Mouse (Mus musculus): ENCODE results near the gene Unc13d.
A peak's percentile ranks its signal among the peaks of the same experiment; 100 is the strongest.
"Not testable (repeated sequence)": the region's sequence is repeated elsewhere in the genome, so short reads cannot be mapped to it uniquely, and the experiment has no call there.

The Unc13d gene

DNA sequence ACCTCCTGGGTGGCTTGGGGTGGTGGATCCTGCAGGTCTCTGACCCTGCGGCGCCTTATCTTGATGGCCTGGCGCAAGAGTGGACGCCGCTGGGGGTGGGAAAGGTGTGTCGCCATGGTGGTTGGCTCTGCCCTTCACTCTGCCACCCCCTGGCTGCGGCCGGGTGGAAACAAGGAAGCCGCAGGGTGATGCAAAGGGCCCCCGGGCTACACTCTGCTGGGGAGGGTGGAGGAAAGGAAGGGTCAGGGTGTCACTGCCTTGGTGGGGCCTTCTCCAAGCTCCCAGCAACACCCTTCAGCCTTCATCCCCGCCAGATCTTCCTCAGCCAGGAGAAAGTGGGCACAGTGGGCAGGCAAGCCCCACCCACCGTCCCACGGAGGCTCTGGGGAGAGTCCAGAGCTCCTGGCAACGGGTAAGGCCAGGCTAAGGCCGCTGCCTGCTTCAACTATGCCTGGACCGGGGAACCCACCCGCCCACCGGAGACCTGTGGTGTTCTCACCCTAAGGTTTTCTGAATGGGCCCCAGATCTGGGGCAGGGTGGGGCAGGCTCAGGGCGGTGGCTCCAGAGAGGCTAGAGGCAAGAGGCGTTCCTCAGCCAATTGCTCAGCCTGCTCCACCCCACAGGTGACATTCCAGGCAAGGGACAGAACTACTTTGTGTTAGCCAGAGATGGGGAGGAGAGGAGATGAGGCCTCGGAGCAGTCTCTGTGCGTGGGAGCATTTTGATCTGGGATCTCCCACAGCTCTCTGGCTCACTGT lies at the start of gene Unc13d:
TSS of gene Unc13d (minus strand) at position 516 of the 759 bp plus-strand sequence.
- no peak for DNase-seq (ENCODE audit: low spot score in 2 of 2)

DNA sequence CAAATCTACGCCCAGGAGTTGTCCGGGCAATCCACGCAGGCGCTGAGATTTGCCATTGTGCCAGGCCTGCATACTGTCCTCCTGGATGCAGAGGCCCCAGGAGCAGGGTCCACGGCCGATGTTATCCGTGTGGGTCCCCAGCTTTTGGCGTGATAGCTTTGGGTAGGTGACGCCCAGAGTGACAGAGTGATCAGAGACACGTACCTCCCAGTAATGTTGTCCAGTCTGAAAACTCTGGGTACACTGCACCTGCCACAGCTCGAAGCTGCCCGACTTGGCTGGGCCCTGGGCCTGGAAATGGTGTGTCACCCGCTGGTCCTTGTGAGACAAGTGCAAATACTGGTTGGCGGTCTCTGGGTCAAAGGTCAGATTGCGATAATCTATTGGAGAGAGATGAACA lies 48.5 kb upstream of the Unc13d start:
- DNase-seq (ENCODE audit: low spot score in 2 of 2) = no peak

DNA sequence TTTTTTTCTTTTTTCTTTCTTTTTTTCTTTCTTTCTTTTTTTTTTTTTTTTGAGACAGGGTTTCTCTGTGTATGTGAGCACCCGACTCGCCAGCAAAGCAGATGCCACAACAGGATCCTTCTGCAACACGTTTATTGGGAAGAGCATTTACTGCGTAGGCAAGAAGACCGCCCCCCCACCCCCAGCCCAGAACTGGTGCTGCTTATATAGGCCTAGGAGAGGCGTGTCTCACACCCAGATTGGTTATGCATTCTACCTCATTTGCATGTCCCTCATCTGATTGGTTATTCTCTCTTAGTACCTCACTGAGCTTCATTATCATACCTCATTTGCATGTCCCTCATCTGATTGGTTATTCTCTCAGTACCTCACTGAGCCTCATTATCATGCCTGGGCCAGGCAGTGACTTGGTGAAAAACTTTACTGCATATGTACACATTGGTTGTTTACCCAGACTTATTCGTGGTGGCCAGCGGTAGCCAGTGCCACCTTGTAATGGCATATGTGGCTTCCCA lies 44.0 kb upstream of the Unc13d start:
- DNase-seq (ENCODE audit: low spot score in 2 of 2) = not testable (repeated sequence)

DNA sequence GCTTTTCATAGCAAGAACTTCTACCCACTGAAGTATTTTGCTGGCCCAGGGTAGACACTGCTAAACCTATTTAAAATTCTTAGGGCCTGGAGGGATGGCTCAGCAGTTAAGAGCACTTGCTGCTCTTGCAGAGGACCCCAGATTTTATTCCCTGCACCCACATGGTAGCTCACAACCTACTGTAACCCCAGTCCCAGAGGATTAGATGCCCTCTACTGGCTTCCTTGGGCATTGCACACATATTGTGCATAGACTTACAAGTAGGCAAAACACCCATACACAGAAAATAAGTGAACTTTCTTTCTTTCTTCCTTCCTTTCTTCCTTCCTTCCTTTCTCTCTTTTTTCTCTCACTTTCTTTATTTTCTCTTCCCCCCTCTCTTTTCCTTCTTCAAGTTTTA lies 40.1 kb upstream of the Unc13d start:
- no peak for DNase-seq (ENCODE audit: low spot score in 2 of 2)

DNA sequence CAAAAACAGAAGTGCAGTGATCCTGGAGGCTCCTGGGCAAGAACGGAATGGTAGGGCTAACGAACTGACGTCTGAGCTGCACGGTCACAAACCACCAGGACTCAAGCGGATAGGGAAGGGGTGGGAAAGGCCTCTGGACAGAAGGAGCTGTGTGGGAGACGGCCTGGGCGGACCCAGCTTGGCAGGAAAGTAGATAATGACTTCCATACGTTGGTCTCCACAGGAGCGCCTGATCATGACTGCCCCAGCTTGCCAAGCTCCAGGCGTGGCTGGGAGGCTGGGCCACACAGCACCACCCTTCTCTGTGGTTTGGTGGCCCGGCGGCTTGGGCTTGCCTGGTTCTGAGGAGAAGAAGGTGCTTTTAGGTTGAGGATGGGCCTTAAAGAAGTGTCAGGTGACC lies 39.5 kb upstream of the Unc13d start:
- no peak for DNase-seq (ENCODE audit: low spot score in 2 of 2)

DNA sequence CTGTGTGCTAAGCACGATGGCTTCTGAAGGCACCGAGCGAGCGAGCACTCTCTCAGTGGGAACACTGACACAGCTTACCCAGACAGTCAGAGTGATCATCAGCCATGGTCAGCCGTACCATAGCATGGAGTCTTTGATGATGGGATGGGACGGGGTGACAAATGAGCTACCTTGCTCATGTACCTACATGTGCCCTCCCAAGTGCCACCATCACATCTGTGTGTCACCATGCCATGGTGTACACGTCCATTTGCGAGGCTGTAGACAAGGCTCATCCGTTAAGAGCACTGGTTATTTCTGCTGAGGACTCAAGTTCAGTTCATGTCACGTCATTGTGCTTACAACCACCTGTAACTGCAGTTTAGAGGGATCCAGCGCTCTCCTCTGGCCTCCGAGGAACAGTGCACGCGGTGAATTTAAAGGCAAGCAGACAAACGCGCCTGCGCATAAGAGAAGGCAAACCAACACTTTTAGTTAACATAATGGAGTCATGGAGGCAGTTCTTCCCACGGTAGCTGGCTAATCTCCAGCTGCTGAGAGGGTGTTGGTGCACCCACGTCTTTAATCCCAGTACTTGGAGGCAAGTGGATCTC lies 33.9 kb upstream of the Unc13d start:
- DNase-seq (ENCODE audit: low spot score in 2 of 2) = no peak

DNA sequence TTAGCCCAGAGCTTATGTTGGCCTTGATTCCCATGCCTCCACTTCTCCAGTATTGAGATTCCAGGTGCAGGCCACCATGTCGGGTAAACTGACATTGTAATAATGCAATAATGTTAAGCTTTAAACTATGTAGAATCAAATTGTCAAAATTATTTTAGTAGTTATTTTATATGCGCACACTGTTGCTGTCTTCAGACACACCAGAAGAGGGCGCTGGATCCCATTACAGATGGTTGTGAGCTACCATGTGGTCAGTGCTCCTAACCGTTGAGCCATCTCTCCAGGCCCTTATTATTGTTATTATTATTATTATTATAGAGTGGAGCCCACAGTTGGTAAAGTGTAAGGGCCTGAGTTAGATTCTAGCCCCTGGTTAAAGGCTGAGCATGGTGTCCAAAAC lies 33.3 kb upstream of the Unc13d start:
- DNase-seq (ENCODE audit: low spot score in 2 of 2) = no peak

DNA sequence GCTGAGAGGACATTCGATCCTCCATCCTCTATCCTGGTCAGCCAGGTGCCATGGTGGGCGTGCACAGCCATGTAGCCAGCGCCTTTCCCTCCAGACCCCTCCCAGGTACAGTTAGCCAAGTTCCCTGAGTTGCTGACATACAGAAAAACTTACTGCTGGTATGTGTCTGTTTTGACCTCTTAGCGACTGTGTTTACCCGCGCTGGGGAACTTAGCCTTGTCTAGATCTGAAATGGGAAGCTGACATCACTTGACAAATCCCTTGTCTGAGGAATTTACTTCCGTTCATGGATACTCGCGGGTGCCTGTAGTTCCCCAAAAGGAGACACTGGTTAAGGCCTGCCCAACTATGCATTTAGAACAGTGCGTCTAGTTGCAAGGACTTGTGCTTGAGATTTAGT lies 32.8 kb upstream of the Unc13d start:
- no peak for DNase-seq (ENCODE audit: low spot score in 2 of 2)

DNA sequence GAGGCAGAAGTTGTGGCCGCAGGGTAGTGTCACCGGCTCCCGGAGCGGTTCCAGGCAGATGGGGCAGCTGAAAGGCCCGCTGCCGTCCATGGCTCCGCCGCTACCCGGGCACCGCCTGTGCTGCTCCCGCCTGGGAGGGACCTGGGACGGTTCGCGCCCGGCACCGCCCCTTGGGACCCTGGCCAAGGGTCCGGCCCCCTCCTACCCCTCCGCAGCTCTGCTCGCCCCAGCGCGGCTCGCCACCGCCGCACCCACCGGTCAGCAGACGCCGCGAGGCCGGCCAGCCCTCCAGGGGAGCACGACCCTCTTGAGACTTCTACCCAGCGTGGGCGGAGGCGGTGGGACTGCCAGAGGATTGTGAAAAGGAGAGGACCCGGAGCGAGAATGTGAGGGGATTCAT lies 32.4 kb upstream of the Unc13d start:
- DNase-seq (ENCODE audit: low spot score in 2 of 2) = no peak

DNA sequence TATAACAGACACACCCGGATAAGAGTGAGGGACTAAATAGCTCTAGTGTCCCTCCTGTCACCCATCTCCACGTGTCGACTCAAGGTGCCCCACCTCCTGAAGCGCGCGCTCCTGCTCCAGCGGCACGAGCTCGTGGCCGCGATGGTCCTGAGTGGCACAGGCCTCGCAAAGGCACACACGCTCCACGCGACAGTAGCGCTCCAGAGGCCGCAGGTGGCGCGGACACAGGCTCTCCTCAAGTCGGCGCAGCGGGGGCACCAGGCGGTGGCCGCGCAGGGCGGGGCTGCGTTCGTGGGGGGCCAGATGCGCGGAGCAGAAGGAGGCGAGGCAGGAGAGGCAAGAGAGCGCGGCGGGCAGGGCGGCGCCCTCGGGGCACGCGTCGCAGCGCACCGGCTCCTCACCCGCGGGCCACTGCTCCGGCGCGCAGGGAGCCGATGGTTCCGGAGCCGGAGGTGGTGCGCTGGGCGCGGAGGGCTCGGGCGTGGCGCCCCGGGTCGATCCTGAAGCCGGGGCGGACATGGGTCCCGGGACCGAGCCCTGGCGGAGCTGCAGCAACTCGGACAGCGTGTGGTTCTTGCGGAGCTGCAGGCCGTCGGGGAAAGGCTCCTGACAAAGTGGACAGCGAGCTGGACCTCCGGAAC lies 31.8 kb upstream of the Unc13d start:
- no peak for DNase-seq (ENCODE audit: low spot score in 2 of 2)

DNA sequence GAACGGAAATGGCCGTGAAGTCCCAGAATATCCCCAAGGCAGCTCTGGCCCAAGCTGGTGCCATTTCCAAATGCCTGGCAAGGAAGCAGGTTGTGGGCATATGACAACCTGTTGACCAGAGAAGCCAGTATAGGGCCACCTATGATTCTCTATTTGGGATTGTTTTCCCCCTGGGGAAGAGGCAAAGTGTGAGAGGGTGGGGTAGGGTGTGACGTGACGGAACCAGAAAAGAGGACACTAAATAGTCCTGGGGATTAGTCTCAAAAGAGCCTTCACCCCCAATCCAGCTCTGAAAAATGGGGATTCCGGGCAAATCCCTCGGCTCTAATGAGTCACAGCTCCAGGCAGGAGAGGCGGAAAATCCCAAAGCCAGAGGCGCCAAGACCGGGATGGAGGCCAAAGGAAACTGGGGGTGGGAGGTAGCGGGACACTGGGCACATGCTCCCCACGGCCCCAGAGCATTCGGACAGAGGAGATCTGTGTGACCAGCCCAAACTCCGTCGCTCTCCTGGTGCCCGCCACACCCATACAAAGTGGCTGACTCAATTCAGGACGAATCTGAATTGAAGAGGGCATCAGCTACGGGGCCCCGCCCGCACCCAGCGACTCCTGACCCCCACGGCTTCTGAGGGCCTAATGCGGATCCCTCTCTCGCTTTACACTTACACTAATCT lies 30.8 kb upstream of the Unc13d start:
- DNase-seq (ENCODE audit: low spot score in 2 of 2) = peak; percentile 43 to 46

DNA sequence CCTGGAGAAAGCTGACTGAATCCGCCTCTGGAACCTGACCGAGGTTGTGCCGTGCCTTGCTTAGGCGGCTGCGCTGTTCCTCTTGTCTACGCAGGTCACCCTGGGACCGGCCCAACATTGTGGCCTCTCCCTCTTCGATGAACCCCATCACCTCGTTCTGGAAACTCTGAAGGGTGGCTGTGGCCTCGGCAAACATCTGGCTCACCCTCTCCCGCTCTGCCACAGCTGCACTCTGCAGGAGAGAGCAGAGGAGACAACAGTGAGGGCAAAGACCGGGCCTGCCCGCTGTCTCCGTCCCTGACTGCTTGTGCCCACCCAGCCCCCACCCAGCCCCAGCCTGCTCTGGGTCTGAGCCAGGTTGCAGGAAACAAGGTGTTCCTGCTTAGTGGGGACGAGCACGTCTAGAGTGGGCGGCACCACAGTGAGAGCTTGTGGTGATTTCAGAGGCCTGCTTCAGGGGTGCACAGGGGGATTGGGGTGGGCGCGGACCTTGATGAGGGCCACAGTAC lies 30.1 kb upstream of the Unc13d start:
- DNase-seq (ENCODE audit: low spot score in 2 of 2) = no peak

DNA sequence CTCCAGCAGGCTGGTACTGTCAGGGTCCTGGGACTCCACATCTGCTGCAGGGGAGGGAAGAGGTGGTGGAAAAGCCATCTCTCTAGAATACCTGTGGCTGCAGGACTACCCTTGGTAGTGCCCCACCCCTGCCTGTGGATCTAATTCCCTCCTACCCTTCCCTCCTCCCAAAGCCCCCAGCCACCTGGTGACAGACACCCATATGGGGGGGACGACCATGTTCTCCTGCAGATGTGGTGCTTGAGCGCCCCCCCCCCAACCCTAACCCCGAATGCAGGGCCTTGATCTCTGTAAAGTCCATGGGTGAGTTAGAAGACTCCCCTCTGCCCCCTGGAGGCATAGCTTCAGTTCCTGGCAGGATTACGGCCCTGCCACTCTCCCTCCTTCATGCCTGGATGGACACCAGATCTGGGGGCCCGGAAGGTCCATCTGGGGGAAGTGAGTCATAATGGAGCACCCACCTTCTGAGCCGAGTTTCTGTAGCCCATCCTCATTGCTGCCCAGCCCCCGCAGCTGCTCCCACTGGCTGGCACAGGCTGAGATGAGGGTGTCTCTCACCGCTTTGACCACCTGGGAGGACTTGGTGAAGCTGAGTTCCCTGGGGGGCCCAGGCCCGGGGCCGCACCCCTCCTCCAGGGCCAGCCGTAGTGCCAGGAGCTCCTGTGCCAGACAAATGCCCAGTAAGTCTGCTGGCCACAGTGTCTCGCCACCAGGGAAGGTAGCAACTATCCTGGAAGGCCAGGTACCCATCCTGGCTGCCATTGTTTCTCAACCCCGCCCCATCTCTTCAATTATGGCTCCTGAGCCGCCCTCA lies 29.4 kb upstream of the Unc13d start:
- no peak for DNase-seq (ENCODE audit: low spot score in 2 of 2)

DNA sequence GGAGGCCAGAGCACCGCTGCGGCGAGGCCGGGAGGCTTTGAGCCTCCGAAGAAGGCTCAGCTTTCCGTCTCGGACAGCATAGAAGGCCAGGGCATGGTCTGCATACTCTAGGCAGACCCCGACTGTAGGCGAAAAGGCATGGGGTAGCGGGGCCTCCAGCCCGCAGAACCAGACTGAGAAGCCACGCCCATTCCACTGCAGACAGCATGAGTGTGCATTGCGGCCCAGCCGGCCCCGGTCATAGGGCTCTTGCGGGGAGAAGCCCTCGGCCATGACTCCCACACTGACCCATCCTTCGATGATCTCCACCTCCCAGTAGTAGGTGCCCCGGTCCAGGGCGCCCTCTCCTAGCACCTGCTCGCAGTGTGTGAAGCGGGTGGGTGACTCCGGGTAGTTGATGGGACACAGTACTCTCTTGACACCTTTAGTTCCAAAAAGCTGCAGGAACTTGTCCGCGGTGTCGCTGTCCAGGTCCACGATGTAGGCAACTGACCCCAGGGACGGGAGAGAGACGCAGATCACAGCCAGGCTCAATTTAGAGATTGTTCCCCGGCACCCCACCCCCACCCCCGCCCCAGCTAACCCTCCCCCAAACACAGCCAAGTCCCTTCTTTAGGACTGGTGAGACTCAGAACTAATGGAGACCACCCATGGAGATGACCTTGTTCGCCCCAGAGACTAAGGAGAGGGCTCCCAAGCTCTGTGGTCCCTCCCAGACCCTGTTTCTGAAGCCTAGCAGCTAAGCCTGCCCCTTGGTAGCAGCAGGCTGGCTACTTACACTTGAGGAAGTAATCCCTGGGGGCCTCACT lies 28.6 kb upstream of the Unc13d start:
- no peak for DNase-seq (ENCODE audit: low spot score in 2 of 2)

DNA sequence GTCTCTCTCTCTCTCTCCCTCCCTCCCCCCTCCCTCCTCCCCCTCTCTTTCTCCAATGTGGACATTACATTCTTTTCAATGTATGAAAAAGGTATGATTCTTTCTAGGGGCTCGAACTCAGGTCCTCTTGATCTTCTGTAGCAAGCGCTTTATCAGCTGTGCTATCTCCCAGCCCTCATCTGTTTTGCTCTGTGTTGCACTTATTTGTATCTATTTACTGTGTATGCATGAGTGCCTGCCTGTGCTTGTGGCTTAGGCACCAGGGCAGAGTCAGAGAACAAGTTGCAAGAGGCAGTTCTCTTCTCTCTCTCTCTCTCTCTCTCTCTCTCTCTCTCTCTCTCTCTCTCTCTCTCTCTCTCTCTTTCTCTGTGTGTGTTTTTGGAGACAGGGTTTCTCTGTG lies 27.3 kb upstream of the Unc13d start:
- no peak for DNase-seq (ENCODE audit: low spot score in 2 of 2)

DNA sequence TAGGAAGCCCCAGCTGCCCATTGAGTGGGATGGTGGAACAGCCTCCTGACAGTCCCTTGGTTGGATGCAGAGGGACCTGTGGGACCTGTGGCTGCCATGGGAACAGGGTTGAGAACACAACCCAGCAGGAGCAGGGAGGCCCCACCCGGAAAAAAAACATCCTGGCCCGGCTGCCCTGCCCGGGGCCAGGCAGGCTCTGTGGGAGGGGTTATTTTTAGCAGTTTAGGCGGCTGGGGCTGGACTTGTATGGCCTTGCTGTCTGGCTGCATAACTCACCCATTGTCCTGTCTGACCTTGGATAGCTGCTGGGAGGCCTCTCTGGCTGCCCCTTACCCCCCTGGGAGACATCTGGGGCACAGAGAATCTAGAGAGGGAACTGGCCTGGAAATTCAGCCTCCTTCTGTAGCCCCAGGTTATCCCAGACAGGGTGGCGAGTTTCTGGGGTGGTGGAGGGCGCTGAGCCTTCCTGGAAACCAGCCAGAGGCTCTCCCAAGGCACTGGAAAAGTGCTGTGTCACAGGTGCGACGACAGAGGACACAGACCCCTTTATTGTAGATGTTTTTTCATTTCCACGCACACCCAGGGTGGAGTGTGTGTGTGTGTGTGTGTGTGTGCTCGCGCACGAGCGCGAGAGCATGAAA lies 26.4 kb upstream of the Unc13d start:
- no peak for DNase-seq (ENCODE audit: low spot score in 2 of 2)

DNA sequence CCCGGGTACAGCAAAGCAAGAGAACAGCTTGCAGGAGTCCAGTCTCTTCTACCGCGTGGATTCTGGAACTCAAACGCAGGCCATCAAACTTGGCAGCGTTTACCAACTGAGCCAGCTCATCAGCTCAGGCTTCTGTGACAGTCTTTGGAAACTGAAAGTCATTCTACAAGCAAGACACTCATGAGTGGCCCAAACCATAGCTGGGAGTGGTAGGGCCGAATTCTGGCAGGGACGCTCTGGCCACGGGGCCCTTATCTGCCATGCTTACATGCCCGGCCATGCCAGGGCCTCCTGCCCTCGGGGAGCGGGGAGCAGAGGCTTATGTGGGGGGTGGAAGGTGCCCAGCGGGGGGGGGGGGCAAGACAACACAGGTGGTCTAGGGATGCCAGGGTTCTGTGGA lies 25.8 kb upstream of the Unc13d start:
- DNase-seq (ENCODE audit: low spot score in 2 of 2) = no peak

DNA sequence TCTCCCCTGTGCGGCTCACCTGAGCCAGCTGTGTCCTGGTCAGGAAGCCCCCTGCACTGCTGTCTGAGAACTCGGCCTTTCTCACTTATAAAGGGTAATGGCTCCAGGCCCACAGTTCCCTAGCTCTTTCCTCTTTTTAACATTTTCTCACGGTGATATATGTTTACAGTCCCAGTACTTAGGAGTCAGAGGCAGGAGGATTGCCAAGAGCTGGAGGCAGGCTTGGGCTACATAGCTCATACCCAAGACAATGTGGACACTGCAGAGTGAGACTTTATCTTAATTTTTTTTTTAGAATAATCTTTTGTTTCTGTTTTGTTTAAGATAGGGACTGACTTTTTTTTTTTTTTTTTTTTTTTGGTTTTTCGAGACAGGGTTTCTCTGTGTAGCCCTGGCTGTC lies 24.7 kb upstream of the Unc13d start:
- no peak for DNase-seq (ENCODE audit: low spot score in 2 of 2)

DNA sequence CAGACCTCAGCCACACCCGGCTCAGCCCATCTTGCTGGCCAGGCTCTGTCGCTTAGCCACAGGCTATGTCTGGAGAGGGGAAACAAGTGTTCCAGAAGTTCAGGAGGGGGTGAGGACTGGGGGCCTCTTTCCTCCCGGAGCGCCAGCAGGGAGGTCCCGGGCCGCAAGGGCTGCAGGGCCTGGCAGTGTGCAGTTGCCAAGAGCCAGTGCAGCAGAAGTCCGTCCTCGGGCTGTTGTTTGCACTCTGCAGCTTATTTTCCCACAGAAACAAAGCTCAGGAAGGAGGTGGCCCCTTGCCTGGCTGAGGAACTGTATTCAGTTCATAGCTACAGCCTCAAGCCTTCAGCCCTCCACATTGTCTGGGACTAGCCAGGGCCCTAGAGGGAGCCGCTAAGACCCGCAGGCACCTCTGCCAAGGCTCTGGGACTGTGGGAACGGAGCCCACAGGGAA lies 24.2 kb upstream of the Unc13d start:
- no peak for DNase-seq (ENCODE audit: low spot score in 2 of 2)

DNA sequence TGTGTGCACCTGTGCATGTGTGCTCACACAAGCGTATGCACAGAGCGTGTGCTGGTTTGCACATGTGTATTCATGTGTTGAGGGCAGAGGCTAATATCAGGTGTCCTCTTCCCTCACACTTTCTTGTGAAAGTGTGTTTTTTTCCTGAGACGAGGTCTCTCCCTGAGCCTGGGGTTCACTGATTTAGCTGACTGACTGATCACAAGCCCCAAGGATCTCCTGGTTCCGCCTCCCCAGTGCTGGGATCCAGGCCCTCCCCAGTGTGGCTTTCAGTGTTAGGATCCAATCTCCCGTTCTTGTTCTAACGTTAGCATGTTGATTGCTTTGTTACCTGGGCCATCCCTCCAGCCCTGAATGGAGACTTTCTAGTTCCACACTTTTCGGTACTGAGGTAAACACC lies 23.1 kb upstream of the Unc13d start:
- DNase-seq (ENCODE audit: low spot score in 2 of 2) = no peak
